Mouse (Mus musculus): ENCODE measurements at regions not wholly inside any gene's neighbourhood (a gene's known extent, or its start where the extent isn't known, plus 50 kb on each side); places are given as distances from the start of the nearest gene placed in this dataset.

DNA sequence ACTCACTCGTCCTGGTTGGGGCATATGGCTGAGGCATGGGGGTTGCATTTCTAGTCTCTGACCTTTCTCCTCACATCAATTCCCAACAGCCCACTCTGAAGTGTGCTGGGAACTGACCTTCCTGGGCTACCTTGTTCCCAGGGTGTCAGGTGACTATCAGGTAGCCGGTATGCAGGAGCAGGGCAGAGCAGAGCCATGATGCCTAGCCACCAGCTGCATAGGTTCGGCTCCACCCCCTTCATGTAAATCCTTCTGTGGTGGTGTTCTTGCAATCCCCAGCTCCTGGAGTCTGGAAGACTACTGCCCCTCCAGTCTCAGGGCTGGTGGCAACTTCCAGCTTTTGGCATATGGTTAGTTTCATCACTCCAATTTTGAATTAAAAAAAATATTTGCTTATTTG lies 221.0 kb downstream of the Gm5447 start:
- DNase-seq (no peak), ATAC-seq (ENCODE audit: low FRiP score, low TSS enrichment) (no peak)
- H3K36me3 ChIP-seq (ENCODE audit: control insufficient read depth, insufficient read depth, low read length), result no peaks in the 10 kb centered on the region

DNA sequence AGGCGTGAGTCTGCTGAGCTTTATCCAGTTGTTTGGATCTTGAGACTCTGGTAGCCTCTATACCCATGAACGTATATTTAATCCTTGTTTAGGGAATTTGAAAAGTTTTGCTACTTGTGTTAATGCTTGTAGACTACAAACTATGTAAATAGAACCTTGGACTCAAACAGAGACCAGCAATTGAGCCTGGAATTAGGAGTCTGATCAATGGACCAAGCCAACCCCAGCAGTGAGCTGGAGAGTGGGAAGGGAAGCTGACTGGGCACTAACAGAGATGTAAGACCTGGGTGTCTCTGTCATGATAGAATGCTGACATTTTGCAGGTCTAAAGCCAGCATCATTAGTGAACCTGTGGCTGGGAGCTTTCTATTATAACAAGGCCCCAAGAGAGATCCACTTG lies 222.5 kb downstream of the Gm5447 start:
- Histone ChIP-seq H3K9me3 (ENCODE audit: control insufficient read depth, low read length) (no peaks in the 10 kb centered on the region), H3K27me3 (ENCODE audit: control insufficient read depth, insufficient read depth, low read length) (no peaks in the 10 kb centered on the region), H3K27ac (replicated peaks; ENCODE audit: low read depth, low read length) (no peak overlapping the region), H3K9ac (replicated peaks; ENCODE audit: low read length) (no peak overlapping the region), H3K36me3 (ENCODE audit: control insufficient read depth, insufficient read depth, low read length) (no peaks in the 10 kb centered on the region), H3K4me1 (ENCODE audit: control insufficient read depth, insufficient read depth, low read length) (no peaks in the 10 kb centered on the region), H3K4me3 (replicated peaks; ENCODE audit: low read depth, low read length) (no peak overlapping the region), H3K4me2 (ENCODE audit: low read length) (no peak overlapping the region)
- no peak for DNase-seq
- no peak for ATAC-seq (ENCODE audit: low FRiP score, low TSS enrichment)
- 65% methylated on average over 2 of the region's 2 CpGs for WGBS

More for the DNA sequence above, 221.0 kb downstream of the Gm5447 start:
- Histone ChIP-seq H3K9me3 (ENCODE audit: control insufficient read depth, low read length) (no peaks in the 10 kb centered on the region), H3K27ac (replicated peaks; ENCODE audit: low read depth, low read length) (no peak overlapping the region), H3K4me1 (ENCODE audit: control insufficient read depth, insufficient read depth, low read length) (no peaks in the 10 kb centered on the region), H3K27me3 (ENCODE audit: control insufficient read depth, insufficient read depth, low read length) (no peaks in the 10 kb centered on the region), H3K9ac (replicated peaks; ENCODE audit: low read length) (no peak overlapping the region), H3K4me2 (ENCODE audit: low read length) (no peak overlapping the region), H3K4me3 (replicated peaks; ENCODE audit: low read depth, low read length) (no peak overlapping the region)
- WGBS, result 81% methylated on average over 3 of the region's 3 CpGs

DNA sequence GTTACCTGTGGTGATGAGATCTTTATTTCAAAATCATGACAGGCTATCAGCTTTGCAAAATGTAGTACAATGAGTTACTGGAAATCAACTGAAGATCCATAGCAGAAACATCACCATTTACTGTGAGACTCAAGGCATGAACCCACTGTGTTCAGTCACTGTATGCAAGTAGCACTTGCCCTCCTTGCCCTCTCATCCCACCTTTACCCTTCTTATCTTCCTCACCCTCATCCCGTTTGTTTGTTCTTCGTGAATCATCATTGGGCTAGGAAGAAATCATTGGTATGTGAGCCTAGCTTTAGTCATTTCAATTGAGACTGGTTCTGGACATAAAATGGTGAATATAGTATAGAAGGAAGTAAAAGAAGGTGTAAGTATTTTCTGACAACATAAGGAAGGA lies 223.6 kb downstream of the Gm5447 start:
- H3K36me3 ChIP-seq (ENCODE audit: control insufficient read depth, insufficient read depth, low read length), result no peaks in the 10 kb centered on the region
- no peak overlapping the region for H3K4me2 ChIP-seq (ENCODE audit: low read length)
- H3K4me3 ChIP-seq (replicated peaks; ENCODE audit: low read depth, low read length), result no peak overlapping the region
- H3K9ac ChIP-seq (replicated peaks; ENCODE audit: low read length), result no peak overlapping the region
- DNase-seq (no peak), ATAC-seq (ENCODE audit: low FRiP score, low TSS enrichment) (no peak)
- no peaks in the 10 kb centered on the region for H3K4me1 ChIP-seq (ENCODE audit: control insufficient read depth, insufficient read depth, low read length)
- H3K9me3 ChIP-seq (ENCODE audit: control insufficient read depth, low read length), result no peaks in the 10 kb centered on the region
- WGBS, result 78% methylated on average over 2 of the region's 2 CpGs
- no peaks in the 10 kb centered on the region for H3K27me3 ChIP-seq (ENCODE audit: control insufficient read depth, insufficient read depth, low read length)
- H3K27ac ChIP-seq (replicated peaks; ENCODE audit: low read depth, low read length), result no peak overlapping the region

DNA sequence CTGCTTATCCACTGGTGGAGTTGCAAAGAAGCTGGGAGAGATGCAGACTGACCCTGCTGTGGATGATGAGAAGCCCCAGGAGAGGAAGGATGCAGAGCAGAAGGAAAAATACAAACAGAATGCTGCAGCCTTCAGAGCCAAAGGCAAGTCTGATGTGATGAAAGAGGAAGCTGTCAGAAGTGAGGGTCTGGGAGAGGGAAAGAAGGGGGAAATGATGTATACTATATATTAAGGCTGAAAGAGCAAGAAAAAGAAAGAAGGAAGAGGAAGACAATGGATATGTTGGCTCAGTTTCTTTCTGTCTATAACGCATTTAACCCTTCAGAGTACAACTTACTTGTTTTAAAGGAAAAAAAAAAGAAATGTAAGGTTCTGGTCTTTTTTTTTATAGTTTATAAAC lies 225.4 kb downstream of the Gm5447 start:
- no peaks in the 10 kb centered on the region for H3K27me3 ChIP-seq (ENCODE audit: control insufficient read depth, insufficient read depth, low read length)
- H3K9ac ChIP-seq (replicated peaks; ENCODE audit: low read length), result no peak overlapping the region
- 94% methylated on average over 1 of the region's 1 CpGs for WGBS
- H3K4me1 ChIP-seq (ENCODE audit: control insufficient read depth, insufficient read depth, low read length), result no peaks in the 10 kb centered on the region
- no peaks in the 10 kb centered on the region for H3K9me3 ChIP-seq (ENCODE audit: control insufficient read depth, low read length)
- no peak overlapping the region for H3K4me2 ChIP-seq (ENCODE audit: low read length)
- no peaks in the 10 kb centered on the region for H3K36me3 ChIP-seq (ENCODE audit: control insufficient read depth, insufficient read depth, low read length)
- H3K4me3 ChIP-seq (replicated peaks; ENCODE audit: low read depth, low read length), result no peak overlapping the region
- DNase-seq, result no peak
- H3K27ac ChIP-seq (replicated peaks; ENCODE audit: low read depth, low read length), result no peak overlapping the region
- no peak for ATAC-seq (ENCODE audit: low FRiP score, low TSS enrichment)

DNA sequence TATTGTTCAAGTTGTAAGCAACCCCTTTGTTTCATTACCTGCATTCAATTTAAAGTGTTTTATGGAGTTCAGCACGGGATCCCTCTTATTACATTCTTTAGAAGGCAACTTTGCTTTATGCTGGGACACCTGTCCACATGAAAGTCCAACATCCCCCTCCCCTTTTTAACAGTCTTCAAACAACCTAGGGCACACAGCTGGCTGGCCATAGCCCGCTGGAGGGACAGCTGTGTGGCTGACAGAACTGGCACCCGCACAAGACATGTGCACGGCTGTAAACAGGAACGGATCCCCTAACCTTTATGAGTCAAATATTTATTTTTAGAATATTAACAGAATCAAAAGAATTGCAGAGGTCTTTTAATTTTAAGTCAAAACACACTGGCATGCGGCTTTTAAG lies 230.1 kb downstream of the Gm5447 start:
- DNase-seq (no peak), ATAC-seq (ENCODE audit: low FRiP score, low TSS enrichment) (no peak)
- H3K4me2 ChIP-seq (ENCODE audit: low read length), result no peak overlapping the region
- no peaks in the 10 kb centered on the region for H3K9me3 ChIP-seq (ENCODE audit: control insufficient read depth, low read length)
- H3K4me3 ChIP-seq (replicated peaks; ENCODE audit: low read depth, low read length), result no peak overlapping the region
- no peaks in the 10 kb centered on the region for H3K27me3 ChIP-seq (ENCODE audit: control insufficient read depth, insufficient read depth, low read length)
- H3K36me3 ChIP-seq (ENCODE audit: control insufficient read depth, insufficient read depth, low read length), result no peaks in the 10 kb centered on the region
- no peaks in the 10 kb centered on the region for H3K4me1 ChIP-seq (ENCODE audit: control insufficient read depth, insufficient read depth, low read length)
- no peak overlapping the region for H3K9ac ChIP-seq (replicated peaks; ENCODE audit: low read length)
- 83% methylated on average over 6 of the region's 6 CpGs for WGBS
- no peak overlapping the region for H3K27ac ChIP-seq (replicated peaks; ENCODE audit: low read depth, low read length)

DNA sequence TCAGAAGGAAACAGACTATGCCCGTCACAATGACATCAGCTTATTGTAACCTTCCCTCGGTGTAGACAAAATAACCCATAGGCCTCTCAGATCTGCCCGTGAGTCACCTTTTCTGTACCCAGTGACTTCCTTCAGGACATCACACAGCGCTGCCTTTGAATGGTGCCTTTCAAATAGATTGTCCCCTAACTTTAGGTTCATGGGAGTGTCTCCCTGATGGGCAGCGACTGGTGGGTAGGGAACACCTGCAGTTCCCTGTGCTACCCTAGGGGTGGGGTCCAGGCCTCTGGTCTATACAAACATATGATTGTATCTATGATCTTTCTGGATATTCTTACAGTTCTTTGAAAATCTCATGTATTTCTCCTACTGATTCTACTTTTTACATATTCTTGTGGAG lies 232.4 kb downstream of the Gm5447 start:
- no peaks in the 10 kb centered on the region for H3K4me1 ChIP-seq (ENCODE audit: control insufficient read depth, insufficient read depth, low read length)
- no peak overlapping the region for H3K27ac ChIP-seq (replicated peaks; ENCODE audit: low read depth, low read length)
- no peak overlapping the region for H3K9ac ChIP-seq (replicated peaks; ENCODE audit: low read length)
- WGBS, result 44% methylated on average over 5 of the region's 5 CpGs
- no peaks in the 10 kb centered on the region for H3K36me3 ChIP-seq (ENCODE audit: control insufficient read depth, insufficient read depth, low read length)
- ATAC-seq (ENCODE audit: low FRiP score, low TSS enrichment) (no peak), DNase-seq (no peak)
- no peaks in the 10 kb centered on the region for H3K27me3 ChIP-seq (ENCODE audit: control insufficient read depth, insufficient read depth, low read length)
- no peaks in the 10 kb centered on the region for H3K9me3 ChIP-seq (ENCODE audit: control insufficient read depth, low read length)
- H3K4me3 ChIP-seq (replicated peaks; ENCODE audit: low read depth, low read length), result no peak overlapping the region
- no peak overlapping the region for H3K4me2 ChIP-seq (ENCODE audit: low read length)

DNA sequence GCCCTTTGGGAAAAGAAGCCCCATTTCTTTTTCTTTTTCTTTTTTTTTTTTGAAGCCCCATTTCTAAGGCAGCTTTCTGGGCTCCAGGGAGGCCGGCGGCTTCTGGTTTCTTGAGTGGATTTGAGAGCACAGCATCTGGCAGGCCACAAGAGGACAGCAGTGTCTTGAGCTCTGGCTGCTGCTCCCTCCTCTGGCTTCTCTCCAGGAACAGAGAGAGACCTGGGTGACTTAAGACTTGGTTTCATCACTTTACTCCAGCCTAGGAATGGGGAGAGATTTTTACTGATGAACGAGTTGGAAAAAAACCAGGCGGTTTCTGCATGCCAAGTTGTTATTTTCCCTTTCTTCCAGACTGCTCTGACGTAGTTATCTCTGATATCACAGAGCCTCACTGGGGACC lies 233.7 kb downstream of the Gm5447 start:
- Histone ChIP-seq H3K9me3 (ENCODE audit: control insufficient read depth, low read length) (no peaks in the 10 kb centered on the region), H3K9ac (replicated peaks; ENCODE audit: low read length) (no peak overlapping the region), H3K27ac (replicated peaks; ENCODE audit: low read depth, low read length) (no peak overlapping the region), H3K4me2 (ENCODE audit: low read length) (no peak overlapping the region), H3K4me3 (replicated peaks; ENCODE audit: low read depth, low read length) (no peak overlapping the region), H3K4me1 (ENCODE audit: control insufficient read depth, insufficient read depth, low read length) (no peaks in the 10 kb centered on the region), H3K27me3 (ENCODE audit: control insufficient read depth, insufficient read depth, low read length) (no peaks in the 10 kb centered on the region), H3K36me3 (ENCODE audit: control insufficient read depth, insufficient read depth, low read length) (no peaks in the 10 kb centered on the region)
- DNase-seq, result peak; percentile 58
- no peak for ATAC-seq (ENCODE audit: low FRiP score, low TSS enrichment)
- 73% methylated on average over 5 of the region's 5 CpGs for whole genome bisulfite sequencing

DNA sequence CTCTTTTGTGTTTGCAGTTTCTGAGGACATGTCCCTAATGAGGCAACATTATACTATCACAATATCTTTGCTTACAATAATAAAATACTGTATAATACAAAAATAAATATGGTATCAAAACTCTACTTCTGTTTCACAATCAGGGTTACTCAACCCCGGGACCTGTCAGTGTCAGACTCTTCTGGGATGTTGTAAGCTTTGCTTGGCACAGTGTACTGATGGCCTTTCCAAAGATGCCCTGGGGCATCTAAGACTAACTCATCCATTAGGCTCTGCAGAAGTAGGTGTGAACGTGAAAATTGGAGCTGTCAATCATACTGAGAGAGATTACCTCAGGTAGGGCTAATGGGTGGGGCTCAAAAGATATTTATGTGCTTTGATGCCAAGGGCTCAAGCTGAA lies 249.0 kb downstream of the Gm5447 start:
- Histone ChIP-seq H3K9ac (replicated peaks; ENCODE audit: low read length) (no peak overlapping the region), H3K4me1 (ENCODE audit: control insufficient read depth, insufficient read depth, low read length) (no peaks in the 10 kb centered on the region), H3K27ac (replicated peaks; ENCODE audit: low read depth, low read length) (no peak overlapping the region), H3K9me3 (ENCODE audit: control insufficient read depth, low read length) (no peaks in the 10 kb centered on the region), H3K27me3 (ENCODE audit: control insufficient read depth, insufficient read depth, low read length) (no peaks in the 10 kb centered on the region), H3K4me3 (replicated peaks; ENCODE audit: low read depth, low read length) (no peak overlapping the region), H3K36me3 (ENCODE audit: control insufficient read depth, insufficient read depth, low read length) (no peaks in the 10 kb centered on the region), H3K4me2 (ENCODE audit: low read length) (no peak overlapping the region)
- DNase-seq (no peak), ATAC-seq (ENCODE audit: low FRiP score, low TSS enrichment) (no peak)
- 87% methylated on average over 2 of the region's 2 CpGs for WGBS

DNA sequence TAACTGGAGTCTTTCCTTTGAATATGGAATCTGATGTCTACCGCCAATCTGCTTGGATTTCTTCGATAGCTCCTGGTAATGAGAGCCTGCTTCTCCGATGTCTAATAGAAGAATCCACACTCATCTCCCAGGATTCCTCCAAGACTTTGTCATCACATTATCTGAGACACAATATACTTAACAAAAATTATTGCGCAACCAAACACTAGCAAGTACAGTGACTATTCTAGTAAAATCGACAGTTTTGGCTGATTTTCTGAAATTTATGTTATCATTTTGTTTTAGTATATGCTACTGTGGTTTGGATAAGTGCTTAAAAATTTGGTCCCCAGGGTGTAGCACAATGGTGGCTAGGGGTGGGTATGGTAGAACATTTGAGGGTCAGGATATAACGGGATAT lies 266.5 kb downstream of the Gm5447 start:
- no peak overlapping the region for H3K9ac ChIP-seq (replicated peaks; ENCODE audit: low read length)
- H3K4me3 ChIP-seq (replicated peaks; ENCODE audit: low read depth, low read length), result no peak overlapping the region
- H3K4me2 ChIP-seq (ENCODE audit: low read length), result no peak overlapping the region
- H3K36me3 ChIP-seq (ENCODE audit: control insufficient read depth, insufficient read depth, low read length), result no peaks in the 10 kb centered on the region
- H3K9me3 ChIP-seq (ENCODE audit: control insufficient read depth, low read length), result no peaks in the 10 kb centered on the region
- no peaks in the 10 kb centered on the region for H3K4me1 ChIP-seq (ENCODE audit: control insufficient read depth, insufficient read depth, low read length)
- ATAC-seq (ENCODE audit: low FRiP score, low TSS enrichment), result no peak
- H3K27ac ChIP-seq (replicated peaks; ENCODE audit: low read depth, low read length), result no peak overlapping the region
- no peak for DNase-seq
- 96% methylated on average over 6 of the region's 6 CpGs for WGBS
- H3K27me3 ChIP-seq (ENCODE audit: control insufficient read depth, insufficient read depth, low read length), result no peaks in the 10 kb centered on the region

Measured in midbrain, embryonic 14.5 days (tissue).